Mouse (Mus musculus): ENCODE measurements around the gene Psd4.

DNA sequence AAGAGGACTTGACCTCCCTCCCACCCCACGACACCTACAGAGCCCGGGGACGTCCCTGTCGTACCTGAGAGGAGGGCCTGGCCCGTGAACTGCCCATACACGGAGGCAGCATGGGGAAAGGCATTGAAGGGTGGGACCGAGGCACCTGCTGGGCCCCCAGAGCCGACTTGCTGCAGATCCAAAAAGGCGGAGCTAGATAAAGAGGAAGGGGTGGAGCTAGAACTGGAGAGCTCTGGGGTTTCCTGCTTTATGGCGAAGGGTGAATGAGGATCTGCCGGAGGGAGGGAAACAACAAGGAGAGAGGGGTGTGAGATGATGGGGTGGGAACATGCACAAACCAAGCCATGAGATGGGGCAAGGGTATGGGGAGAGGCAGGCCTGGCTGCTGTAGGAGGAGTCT lies 68.3 kb downstream of the Psd4 start:
- TF ChIP-seq CTCF (IDR thresholded peaks at IDR 0.05; ENCODE audit: borderline replicate concordance, extremely low read depth, insufficient read depth, insufficient read length) (no peak), POLR2A (IDR thresholded peaks at IDR 0.05; ENCODE audit: borderline replicate concordance, extremely low read depth, insufficient read depth, insufficient read length, poor library complexity, severe bottlenecking) (no peak)

All from brain, embryonic 14.5 days (tissue).